Mouse (Mus musculus): ENCODE measurements around the gene Catsper1.

Catsper1 gene

GRCm38 (mm10) chr19:5356080-5356479 is 20.5 kb downstream of the Catsper1 start:
- DNase-seq, result no peak

GRCm38 (mm10) chr19:5362186-5362585 is 26.6 kb downstream of the Catsper1 start:
- no peak for DNase-seq

- DNase-seq, result no peak
Observed at GRCm38 (mm10) chr19:5364124-5364523, 28.6 kb downstream of the Catsper1 start.

GRCm38 (mm10) chr19:5365751-5366150 is 30.2 kb downstream of the Catsper1 start:
- DNase-seq, result no peak

GRCm38 (mm10) chr19:5366175-5367052 is 30.9 kb downstream of the Catsper1 start, which contains the start of gene Eif1ad:
Gene Eif1ad, plus strand, starts transcription at chr19:5366741.
- DNase-seq, result peak; percentile 86 to 90

- DNase-seq, result no peak
Observed at GRCm38 (mm10) chr19:5367053-5367359, 31.5 kb downstream of the Catsper1 start, which contains the start of gene Banf1. Gene Banf1, minus strand, starts transcription at chr19:5367168.

GRCm38 (mm10) chr19:5367455-5367854 is 31.9 kb downstream of the Catsper1 start:
- DNase-seq, result no peak

GRCm38 (mm10) chr19:5370932-5371331 is 35.4 kb downstream of the Catsper1 start:
- DNase-seq, result no peak

GRCm38 (mm10) chr19:5372724-5373123 is 37.2 kb downstream of the Catsper1 start:
- DNase-seq, result no peak

GRCm38 (mm10) chr19:5374177-5374576 is 38.6 kb downstream of the Catsper1 start:
- no peak for DNase-seq

GRCm38 (mm10) chr19:5374748-5375147 is 39.2 kb downstream of the Catsper1 start:
- no peak for DNase-seq

- DNase-seq, result no peak
Observed at GRCm38 (mm10) chr19:5377446-5377845, 41.9 kb downstream of the Catsper1 start.

GRCm38 (mm10) chr19:5383326-5383725 is 47.8 kb downstream of the Catsper1 start:
- no peak for DNase-seq

- no peak for DNase-seq
Observed at GRCm38 (mm10) chr19:5384715-5385114, 49.2 kb downstream of the Catsper1 start.

- peak in 1 of 2 experiments; percentile 41 for DNase-seq
Observed at GRCm38 (mm10) chr19:5388011-5388441, 52.5 kb downstream of the Catsper1 start.

- DNase-seq, result peak; percentile 88 to 91
Observed at GRCm38 (mm10) chr19:5388588-5389242, 53.2 kb downstream of the Catsper1 start, which contains the start of gene Sart1. Gene Sart1, minus strand, starts transcription at chr19:5388703.

- peak; percentile 70 to 73 for DNase-seq
Observed at GRCm38 (mm10) chr19:5389647-5390046, 54.1 kb downstream of the Catsper1 start.

GRCm38 (mm10) chr19:5390416-5390815 is 54.9 kb downstream of the Catsper1 start:
- DNase-seq, result no peak

GRCm38 (mm10) chr19:5392892-5393291 is 57.4 kb downstream of the Catsper1 start:
- no peak for DNase-seq

Data from spleen, adult 18-20 months (tissue).